Mouse (Mus musculus) granulocyte monocyte progenitor cell, adult 5-6 weeks (primary cell): ENCODE measurements around the gene Slc15a5. TPM values are rescaled to one million over a fixed set of nuclear protein-coding genes. Genes with fewer than 3 reads are reported as not detected.
A peak's percentile ranks its signal among the peaks of the same experiment; 100 is the strongest.

ENCODE experiments used
- ATAC-seq: replicated peaks from 2 replicates; pipeline ENCODE4 v1.8.0; 2016; ENCODE audit warnings: mild to moderate bottlenecking, moderate TSS enrichment, inconsistent platforms; ENCODE audit not compliant: poor library complexity, severe bottlenecking
- total RNA-seq, 2 experiments: library from RNA; stranded (forward) in 1 of 2; stranded (reverse) in 1 of 2; fragments of 200-712, 200-1000 nt in 1 of 2; fragments of >200 nt in 1 of 2; fragmentation: Nextera tagmentation in 1 of 2; gene quantifications; 2 replicates each; pipeline ENCODE4 v1.2.3; 2014 to 2017

Gene Slc15a5
- total RNA-seq, 2 experiments from 2014 or later, result not detected

DNA sequence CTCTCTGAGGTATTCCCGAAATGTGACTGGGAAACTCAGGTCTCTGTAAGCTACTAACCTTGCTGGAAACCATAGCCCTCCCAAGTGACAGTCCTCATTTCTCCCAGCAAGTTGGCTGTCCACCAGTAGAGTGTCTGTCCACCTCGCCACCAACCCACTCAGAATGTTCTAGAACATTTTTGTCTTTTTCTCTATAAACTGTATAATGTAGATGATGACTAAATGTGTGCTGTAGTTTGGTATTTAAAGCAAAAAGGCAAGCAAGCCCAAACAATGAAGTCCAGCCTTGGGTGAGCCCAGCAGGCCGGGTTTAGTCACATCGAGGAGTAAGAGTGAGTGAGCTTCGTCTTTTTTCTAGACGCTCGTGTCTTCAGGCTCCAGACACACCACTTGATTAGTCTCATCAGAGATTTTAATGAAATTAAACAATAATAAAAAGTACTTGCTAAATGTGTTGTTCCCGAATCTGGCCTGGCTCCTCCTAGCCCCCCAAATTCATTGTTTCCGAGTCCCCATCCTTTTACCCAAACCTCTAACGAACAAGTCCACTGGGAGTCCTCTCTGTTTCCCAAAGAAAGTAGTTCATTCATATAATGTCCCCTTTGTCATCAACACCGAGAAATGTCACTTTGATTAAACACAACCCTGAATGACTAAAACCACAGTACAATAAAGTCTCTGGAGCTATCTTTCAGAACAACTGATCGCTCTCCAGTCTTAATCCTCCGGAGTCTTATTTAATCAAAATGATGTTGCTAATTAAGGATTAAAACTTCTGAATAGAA, 8.8 kb downstream of the Slc15a5 start:
- ATAC-seq, result no peak

DNA sequence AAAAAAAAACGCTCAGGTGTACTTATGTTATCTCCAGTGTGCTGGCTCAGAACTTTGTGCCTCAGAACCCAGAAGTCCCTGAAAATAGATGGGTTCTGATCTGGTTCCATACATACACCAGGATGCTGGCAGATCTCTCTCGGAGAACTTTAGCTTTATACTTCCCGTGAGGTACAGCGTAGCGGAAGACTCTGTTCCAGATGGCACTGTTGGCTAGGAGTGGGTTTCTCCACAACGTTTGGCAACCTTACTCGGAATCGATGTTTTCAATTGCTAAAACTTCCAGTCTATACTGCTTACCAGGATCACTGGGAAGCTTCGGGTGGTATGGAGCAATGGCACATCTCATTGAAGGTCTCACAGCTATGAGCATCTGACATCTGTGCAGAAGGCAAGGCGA, 9.8 kb downstream of the Slc15a5 start:
- ATAC-seq, result no peak

DNA sequence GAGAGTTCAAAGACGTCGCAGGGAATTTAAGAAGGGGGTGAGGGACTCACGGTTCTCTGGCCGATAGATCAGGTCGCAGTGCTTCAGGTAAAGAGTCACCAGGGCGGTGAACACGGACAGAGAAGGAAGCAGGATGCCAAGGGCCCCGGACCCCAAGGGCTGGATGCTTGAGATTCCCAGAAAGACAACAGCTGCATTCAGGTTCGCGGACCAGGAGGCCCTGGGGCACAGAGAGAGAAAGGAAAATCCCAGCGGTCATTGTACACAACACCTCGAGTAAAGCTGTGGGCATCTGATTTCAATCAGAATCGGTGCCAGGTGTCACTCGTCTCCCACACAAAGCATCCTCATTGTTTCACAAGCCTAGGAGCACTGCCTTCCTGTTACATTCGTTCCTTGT, 24.1 kb downstream of the Slc15a5 start:
- ATAC-seq, result no peak

DNA sequence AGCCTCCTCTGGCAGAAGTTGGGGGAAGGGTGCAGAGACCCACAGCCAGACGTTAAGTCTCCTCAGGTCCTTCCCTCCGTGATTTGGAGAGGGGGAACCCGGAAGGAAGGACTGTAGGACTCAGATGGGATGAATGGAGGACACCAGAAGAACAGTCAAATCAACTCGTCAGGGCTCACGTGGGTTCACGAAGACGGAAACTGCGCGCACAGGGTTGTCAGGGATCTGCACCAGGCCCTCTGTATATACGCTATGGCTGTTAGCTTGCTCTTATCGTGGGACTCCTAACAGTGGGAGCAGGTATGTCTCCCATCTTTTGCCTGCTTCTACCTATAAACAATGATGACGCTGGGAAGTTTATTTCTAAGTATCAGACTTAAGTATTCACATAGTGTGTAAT, 24.8 kb downstream of the Slc15a5 start:
- no peak for ATAC-seq

DNA sequence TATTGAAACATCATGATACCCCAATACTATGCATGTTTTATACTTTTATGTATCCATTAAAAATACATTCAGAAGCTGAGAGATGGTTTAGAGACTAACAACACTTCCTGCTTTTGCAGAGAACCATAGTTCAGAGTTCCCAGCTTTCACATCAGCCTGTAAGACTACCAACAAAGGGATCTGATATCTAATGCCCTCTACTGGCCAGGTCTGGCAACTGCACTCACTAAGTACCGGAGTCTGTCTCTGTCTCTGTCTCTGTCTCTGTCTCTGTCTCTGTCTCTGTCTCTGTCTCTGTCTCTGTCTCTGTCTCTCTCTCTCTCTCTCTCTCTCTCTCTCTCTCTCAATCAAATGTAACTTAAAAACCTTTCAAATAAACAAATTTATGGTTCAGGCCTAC, 25.6 kb downstream of the Slc15a5 start:
- peak; percentile 89 for ATAC-seq

DNA sequence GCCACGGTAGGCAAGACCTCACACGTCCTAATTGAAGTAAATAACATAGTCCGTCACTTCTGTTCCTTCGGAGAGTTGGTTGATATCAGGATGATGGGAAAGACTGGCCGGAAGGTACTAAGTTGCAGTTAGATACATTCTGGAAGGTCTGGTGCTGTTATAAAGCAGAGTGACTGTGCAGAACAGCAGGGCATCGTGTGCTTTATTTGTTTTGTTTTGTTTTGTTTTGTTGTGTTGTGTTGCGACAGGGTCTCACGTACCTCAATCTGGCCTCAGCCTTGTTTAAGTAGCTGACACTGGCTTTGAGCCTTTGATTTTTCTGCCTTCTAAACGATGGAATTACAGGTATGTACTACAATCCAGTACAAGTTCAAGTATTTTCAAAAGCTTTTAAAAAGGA, 26.0 kb downstream of the Slc15a5 start:
- no peak for ATAC-seq

DNA sequence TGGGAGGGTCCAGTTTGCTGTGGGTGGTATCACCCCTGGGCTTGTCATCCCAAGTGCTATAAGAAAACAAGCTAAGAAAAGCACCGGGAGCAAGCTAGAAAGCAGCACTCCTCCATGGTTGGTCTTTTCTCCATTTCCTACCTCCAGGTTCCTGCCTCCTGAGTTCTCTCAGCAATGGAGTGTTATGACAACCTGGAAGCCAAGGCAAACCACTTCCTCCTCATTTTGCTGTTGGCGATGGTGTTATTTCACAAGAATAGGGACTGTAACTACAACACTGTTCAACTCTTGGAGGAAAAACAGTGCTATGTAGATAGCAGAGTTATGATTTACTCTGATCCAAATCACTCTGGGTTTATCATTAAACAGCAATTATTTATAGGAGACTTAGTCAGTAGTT, 34.4 kb downstream of the Slc15a5 start:
- peak; percentile 64 for ATAC-seq

DNA sequence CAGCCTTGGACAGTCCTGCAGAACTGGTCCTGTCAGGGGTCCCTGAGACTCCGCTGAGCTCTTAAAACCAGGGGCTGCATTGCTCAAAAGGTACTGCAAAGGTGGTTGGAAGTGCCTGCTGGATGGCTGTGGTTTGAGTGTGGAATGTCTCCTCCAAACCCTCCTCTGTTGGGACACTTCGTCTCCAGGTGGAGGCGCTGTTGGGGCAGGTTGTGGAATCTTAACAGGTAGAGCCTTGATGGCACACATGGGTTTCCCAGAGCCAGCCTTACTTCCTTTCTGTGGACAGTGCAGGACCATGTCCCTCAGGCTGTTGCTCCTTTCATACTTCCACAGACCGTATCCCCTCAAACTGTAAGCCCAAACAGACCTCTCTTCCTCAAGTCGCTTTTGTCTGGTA, 36.8 kb downstream of the Slc15a5 start:
- ATAC-seq, result no peak

DNA sequence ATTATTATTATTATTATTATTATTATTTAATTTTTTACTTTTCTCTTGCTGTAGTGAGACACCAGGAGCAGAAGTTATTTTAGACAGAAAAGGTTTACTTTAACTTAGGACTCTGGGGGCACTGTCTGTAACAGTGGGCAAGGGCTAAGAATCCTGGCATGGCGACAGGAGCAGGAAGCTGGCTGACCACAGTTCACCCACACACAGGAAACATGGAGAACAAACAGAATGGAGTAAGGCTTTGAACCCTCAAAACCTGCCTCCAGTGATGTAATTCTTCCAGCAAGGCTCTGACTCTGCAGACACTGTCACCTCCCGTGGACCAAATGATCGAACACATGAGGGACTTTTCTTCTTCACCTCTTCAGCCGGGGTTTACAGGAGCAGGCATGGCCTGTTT, 37.9 kb downstream of the Slc15a5 start:
- ATAC-seq, result peak; percentile 85

DNA sequence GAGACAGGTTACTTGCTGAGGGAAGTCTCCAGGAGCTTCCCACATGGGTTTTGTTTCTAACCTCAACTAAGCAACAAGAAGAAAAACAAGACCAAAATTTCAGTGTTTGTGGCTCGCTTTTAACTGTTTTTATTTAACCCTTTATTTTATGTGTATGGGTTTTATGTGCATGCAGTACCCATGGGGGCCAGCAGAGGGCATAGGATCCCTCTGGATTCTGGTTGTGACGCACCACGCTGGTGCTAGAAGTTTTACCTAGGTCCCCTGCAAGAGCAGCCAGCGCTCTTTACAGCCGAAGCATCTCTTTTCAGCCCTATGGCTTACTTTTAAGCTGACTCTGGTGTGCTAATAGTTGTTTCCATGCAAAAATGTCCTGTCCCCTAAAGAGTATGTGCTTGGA, 42.1 kb downstream of the Slc15a5 start:
- ATAC-seq, result 0 out of 2 replicates have a peak, but pooled peaks have one; percentile 30

DNA sequence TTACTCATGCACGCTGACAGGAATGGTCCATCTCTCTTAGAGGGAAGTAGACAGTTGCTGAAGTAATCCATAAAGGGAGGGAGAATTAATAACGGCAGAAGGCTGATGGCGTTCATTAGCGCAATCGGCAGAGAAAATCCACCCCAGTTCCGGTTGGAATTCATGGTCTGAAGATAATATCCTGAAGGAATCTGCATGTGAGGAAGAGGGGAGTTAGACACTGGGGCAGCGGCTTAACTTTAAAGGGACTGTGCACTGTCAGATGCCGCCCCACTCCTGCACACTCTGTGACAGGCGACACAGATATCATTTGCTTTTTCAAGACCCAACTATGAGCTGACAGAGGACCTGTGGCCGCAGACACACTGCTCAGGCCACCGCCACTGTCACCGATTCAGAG, 42.8 kb downstream of the Slc15a5 start:
- ATAC-seq, result no peak

DNA sequence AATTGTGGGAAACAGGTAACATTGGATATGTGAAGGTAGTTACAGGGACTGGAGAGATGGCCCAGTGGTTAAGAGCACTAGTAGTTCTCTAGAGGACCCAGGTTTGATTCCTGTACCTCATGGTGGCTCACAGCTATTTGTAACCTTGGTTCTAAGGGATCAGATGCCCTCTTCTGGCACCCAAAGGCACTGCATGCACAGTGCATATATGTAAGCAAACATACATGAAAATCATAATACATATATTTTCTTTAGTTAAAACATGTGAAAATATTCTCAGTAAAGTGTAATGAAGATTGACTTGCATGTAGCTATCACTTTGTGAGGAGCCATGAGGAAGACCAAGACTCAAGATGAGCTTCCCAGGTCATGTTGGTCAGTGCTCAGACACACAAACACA, 62.8 kb downstream of the Slc15a5 start:
- no peak for ATAC-seq

DNA sequence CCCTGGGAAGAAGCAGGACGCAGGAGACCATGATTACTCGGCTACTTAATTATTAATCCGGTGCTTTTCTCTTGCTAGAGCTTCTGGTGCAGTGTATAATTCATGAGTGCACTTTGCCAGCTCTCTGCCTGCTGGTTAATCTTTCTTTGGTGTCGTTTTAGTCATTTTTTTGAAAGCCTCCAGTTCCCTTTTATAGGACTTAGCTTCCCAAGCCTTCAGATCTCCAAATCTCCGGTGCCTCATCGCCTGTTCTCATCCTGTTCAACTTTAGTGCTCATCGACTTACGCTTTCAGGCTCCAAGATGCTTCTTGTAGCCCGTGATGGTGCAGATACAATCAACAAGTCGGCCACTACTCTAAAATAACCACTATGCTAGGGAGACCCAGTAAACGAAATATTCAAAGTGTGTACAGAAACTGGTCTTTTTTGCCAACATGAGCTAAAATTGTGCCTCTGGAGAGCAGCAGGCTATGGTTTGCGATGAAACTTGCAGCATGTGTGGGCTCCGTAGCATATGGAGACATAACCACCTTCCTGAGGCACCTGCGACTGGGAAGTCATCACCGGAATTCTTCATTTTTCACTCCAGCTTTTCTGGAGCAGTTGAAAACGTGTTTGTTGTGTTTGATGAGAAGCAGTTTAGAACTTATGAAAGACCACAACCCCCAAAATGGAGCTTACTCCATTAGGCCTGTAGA, 64.6 kb downstream of the Slc15a5 start:
- ATAC-seq, result no peak

DNA sequence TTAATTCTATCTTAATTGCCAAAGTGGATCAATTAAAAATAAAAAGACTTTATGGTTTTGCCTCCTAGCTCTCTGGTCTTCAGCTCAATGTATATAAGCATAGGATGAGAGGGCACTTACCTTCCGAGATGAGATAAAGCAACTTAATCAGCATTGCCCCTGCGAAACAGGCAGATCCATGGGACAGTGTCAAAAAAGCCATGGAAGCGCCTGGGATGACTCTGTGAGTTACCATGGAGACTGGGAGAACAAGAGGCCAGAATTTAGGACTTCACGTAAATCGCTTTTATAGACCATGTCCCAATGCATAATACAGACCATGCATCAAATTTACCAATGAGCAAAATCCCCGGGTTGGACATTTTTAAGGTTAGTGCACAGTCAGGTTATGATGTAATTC, 67.8 kb downstream of the Slc15a5 start:
- ATAC-seq, result no peak

DNA sequence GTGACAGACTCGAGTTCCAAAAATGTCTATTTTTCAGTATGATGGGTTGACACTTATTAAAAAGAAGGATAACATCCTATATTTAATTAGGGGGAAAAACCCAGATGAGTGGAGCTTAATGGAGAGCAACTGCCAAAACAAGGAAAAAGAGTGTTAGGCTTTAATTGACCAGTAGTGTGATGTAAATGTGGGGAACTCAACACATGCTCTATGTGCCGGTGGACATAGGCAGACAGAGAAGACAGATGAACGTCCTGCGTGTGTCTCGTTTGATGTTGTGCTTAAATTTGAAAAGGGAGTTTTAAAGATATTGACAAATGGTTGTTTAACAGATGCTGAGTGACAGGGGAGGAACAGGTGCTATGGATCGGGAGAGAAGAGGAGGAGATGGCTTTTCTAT, 72.0 kb downstream of the Slc15a5 start:
- no peak for ATAC-seq

DNA sequence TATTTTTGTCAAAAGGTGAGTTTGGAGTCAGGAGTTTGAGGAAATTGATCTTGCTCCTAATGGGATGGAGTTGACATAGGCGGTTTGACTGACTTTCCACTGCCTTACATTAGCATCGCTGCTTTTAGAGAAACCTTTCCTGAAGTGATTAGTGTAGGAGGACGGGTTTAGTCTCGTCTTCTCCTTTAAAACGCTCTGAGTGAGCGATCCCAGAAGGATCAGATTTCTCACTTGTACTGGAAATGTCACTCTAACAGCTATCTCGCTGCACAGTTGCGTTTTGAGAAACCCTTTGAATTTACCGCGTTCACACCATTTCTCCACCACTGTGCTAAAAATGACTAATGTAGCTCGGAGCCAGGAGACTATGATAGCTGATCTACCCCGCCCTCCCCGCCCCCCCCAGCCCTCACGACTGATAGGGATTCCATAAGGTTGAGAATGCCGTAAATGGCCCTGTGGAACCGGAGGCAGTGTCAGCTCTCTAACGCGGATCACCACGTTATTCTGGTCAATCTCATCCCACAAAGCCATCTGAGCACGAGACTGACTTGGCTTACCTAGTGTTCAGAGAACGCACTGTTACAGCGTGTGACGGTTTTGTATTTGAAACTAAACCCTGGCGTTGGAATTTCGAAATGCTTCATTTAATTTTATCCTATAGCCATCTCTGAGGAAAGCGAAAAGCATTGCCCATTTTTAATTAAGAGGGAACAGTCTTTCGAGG, 73.0 kb downstream of the Slc15a5 start:
- no peak for ATAC-seq

DNA sequence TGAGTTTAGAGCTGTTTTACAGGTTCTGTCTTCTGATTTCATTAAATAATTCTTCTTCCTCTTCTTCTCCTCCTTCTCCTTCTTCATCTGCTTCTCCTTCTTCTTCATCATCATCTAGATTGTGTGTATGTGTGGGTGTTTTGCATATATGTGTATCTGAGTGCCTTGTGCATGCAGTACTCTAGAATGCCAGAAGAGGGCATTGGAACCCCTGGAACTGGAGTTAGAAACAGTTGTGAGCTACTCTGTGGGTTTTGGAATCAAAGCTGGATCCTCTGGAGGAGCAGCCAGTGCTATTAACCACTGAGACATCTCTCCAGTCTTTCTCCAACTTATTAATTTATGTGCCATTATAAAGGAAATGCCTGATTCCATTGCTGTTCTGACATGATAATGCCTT, 89.9 kb downstream of the Slc15a5 start:
- ATAC-seq, result peak; percentile 69

DNA sequence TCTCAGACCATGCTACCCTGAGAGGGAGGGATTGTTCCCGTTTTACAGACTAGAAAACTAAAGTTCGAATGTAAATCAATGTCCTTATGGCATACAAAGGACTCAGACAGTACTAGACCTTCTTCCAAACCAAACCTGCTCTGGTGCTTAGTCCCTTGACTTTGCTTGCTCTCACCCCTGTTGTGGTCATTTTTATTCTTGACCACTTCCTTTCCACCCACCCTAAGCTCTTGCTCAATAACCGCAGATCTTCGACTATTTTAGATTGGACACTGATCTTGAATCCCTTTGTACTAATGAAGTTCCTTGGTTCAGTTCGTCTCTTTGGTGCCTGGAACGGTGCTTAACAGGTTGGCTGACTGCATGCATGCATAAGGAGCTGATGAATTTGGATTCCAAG, 94.5 kb downstream of the Slc15a5 start:
- peak; percentile 69 for ATAC-seq

DNA sequence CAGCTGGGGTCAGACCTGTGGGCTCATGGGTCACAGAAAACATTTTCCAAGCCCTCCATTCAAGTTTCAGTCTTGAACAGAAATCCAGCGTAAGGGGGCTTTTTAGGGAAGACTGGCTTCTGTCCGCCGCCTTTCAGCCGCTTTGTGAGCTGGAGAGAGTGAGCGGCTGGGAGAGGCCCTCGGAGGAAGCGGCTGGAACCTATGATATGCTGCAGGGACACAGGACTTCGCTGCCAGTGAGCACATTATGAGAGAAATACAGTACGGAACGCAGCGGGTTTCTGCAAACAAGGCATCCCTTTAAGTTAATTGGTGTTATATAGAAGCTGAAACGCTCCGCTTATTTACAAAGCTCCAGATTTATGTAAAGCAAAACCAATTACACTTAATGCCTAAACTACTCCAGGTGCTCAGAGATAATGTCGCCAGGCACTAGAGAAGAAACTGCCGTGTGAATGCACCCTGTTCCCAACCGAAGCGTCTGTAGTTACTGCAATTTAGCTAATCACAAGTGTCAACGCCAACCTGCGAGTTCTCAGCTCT, 97.5 kb downstream of the Slc15a5 start:
- ATAC-seq, result no peak

DNA sequence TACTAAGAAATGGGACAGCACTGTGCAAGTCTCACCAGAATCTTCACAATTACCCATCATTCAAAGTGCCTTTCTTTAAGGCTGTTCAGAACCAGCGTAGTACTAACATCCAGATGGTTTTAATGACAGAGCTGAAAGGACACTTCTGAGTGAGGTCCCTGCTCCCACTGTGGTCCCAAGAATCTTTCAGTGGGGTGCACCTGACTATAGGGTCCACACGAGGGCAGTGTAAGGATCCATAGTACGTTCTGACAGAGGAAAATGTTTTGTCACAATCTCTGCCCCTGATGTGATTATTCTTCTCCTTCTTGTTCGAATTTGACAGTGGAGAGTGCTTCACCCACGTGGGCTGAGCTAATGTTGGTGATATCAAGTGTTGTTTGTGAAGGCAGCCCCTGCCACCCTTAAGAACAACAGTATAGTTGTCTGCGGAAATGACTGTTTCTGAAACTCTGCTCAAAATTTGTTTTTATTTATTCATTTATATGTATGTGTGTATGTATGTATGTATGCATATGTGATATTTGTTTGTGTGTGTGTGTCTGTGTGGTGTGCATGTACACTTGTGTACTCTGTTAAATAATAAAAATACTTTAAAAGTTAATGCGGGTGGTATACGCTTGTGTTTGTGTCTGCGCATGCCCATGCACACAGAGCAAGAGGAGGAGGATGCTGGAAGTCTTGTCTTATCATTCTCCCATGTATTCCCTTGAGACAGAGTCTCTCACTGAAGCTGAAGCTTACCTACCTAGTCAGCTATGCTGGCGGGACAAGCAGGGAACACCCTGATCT, 98.6 kb downstream of the Slc15a5 start:
- peak; percentile 43; the same call in 1 of the 2 replicates for ATAC-seq
